Mouse (Mus musculus) testis, postnatal 14 days (tissue): ENCODE measurements around the gene Bag6.

Source experiments
- DNase-seq: peaks from one replicate; pipeline ENCODE4 v3.0.0; 2021; ENCODE audit warnings: low spot score

The Bag6 gene

DNA sequence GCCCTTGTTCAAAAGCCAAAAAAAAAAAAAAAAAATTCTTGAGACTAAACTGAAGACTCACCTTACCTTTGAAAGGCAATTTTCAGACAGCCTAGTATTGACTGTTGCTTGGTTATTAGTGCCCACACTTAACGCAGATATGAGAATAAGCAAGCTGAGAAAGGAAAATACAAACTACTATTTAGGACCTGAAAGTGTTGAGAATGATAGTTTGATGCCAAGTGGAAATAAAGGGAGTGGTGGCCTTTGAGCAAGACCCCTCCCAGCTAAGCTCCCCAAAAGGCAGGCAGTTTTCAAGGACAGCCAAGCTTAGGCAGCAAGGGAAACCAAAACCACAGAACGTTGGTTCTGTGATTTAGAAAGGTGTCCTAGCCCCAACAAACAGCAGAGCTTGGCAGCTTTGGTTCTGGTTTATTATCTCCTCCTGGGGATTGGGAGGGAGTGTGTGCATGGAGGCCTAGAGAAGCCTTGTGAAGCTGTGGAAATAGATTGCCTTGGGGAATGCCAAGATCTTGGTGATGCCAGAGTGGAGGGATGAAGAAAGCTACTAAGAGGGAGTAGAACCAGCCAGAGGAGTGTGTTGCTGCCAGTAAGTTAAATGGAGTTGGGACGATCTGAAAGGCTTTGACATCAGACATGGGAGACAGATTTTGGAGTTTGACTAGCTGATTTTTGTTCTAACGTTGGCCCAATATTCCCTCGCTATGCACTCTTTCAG, 13.1 kb downstream of the Bag6 start:
- DNase-seq = no peak

DNA sequence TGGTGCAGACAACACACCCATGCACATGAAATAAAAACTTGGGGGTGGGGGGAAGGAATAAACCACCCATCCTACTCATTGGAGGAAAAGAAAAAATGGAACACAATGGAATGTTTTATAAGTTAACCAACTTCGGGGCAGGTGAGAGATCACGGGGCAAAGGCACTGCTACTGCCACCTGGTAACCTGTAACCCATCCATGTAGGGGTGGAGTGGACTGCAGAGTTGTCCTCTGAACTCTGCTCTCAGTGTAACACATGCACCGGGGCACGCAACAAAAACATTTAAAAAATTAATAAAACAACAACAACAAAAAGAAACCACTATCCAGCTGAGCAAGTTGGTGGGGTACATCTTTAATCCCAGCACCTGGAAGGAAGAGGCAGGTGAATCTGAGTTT, 17.1 kb downstream of the Bag6 start:
- no peak for DNase-seq

DNA sequence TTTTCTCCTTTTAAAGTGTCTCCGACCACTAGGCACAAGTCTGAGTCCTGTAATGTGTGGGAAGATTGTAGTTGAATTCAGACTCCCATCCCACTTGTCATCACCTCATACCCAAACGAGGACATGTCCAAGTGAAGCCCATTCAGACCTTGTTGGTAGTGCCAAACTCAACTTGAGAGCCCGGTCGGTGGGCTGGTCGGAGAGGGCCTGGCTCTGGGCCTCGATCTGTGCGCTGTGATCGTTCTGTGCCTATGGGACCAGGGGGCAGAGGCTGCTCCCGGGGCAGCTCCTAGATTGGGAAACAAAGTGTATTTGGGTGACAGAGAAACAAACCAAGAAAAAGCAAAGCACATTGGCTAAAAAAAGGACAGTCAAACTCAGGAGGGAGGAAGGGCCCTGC, 18.1 kb downstream of the Bag6 start:
- DNase-seq = no peak

DNA sequence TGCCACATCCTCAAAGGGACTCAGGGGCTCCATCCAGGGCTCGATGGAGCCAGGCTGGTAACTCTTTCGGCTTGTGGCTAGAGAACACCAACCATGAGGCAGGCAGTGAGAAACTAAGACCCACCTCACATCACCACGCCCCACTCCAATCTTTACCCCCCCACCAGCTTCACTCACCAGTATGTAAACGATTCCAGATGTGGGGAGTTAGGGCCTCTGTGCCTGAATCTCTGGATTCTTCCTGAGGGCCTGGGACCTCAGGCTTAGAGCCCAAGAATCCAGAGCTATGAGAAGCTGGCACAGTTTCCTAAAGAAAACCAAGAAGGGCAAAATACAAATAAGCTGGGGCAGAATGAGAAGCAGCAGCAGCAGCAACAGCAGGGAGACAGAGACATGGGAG, 19.0 kb downstream of the Bag6 start:
- DNase-seq = no peak

DNA sequence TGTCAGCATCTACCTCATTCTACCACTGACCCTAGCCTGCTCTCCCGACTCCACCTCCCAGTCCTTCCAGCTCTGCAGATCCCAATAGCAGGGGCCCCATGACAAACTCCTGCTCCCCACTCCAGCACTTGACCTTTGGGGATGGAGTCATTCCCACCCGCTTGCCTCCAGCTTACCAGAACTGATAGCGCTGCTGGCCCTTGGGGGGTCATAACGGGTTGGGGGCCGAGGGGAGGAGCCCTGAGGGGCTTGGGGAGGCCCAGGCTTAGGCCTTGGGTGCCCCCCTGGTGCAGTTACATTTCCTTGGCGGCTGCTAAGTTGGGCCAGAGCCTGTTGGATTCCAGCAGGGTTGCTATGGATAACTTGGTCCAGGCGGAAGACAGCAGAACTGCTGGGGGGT, 19.6 kb downstream of the Bag6 start:
- no peak for DNase-seq

DNA sequence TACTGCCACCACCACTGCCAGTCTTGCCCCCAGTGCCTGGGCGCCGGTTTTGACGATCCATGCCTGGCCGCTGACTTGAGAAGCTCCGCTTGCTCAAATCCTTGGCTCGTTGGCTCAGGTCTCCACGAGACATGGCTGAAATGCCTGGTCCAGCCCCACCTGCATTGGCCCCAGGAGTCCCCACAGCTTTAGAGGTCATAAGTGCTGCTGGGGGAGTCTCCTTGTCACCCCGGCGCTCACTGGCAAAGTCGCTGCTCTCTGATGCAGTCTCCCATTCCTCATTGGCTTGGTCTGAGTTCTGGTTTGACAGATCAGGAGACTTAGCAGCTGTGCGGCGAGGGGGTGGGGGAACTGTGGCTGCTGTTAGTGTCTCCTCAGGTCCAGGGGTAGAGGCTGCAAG, 20.5 kb downstream of the Bag6 start:
- no peak for DNase-seq

DNA sequence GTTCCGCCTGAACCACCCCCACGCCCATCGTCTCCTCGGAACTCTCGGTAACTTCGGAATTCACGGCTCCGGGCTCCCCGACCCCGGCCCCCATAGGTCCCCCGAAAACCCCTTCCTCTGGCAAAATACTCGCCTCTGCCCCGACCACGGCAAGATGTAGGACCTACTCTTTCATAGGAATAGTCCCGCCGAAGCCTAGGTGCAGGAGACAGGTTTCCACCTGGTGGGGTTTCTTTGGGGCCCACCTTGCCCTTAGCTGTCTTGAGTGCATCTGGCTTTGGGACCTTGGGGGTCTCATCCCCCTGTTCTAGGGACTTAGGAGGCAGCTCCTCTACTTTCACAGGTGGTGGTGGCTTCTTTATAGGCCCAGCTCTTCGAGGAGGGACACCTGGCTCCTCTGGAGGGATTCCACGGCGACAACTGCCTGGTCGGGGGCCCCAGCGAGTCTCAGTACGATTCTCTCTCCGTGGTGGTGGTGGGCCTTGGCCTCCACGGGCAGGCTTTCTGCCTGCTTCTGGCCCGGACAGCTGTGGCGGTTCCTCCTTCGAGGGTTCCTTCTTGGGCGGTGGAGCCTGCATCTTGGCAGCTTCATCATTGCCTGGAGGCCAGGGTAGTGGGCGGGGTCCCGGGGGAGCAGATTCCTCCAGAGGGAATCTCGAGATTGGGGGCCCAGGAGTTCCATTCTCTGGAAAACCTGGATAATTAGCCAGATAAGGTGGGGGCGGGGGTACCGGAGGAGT, 21.7 kb downstream of the Bag6 start:
- no peak for DNase-seq

DNA sequence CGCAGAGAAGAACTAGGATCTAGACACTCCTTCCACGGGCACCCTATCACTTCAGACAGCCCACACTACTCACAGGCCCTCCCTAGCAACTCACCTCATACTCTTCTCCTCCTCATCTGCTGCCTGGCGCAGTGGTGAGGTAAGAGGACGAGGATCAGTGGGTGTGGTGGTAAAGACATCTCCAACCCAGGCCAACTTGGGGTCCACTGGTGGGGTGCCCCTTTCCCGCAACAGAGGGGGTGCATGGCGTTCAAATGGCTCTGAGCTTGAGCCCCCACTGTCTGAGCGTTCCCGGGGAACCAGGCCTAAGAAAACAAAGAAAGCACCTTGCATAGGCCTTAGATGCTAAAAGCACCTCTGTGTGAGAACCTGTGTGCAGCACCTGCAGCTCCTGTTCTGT, 22.3 kb downstream of the Bag6 start:
- no peak for DNase-seq

DNA sequence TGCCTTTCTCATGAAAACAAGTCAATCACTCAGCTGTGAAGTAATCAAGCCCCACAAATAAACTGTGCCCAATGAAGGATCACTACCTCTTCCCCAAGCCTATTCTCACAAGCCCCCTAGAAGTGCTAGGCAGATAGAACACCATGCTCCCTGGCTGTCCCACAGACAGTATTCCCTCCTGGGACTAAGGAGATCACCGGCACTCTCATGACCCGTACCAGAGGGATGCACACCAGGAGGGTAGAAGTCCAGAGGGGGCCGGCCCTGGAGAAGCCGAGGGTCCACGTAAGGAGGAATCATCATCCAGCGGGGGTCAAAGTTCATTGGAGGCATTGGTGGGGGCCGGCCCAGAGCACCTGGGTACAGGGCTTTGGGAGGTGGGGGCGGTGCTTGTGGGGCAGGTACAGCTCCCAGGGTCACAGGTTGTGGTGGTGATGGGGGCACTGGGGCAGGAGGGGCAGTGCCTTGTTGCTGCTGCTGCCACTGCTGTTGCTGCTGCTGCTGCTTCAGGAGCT, 22.7 kb downstream of the Bag6 start:
- DNase-seq = no peak

DNA sequence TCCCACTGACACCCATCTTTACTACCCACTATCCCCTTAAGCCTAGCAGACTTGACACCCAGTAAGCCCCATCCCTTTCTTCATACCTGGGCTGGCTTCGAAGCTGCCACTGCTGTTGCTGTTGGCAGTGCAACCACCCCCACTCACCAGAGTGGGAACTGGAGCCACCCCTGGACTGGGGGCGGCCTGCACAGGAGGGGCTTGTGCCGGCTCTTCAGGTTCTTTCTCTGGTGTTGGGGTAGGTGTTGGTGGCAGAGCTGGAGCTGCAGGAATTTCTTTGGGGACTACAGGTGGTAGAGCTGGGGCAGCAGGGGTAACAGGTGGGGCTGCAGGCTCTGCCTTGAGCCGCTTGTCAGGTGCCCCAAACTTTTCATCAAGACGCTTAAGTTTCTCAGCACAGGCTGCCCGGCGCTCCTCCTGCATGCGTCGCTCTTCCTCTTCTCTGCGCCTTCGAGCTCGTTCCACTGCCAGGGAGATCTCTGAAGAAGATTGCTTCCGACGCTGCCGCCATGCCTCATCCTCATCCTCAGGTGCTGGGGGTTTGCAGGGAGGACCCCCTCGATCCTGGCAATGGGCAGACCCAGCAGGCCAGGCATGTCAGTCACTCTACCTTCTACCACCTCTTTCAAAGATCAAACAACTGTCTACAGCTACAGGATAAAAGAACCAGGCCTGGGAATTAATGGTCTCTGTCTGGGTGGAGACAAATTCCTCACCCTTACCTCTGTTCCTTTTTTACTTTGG, 24.0 kb downstream of the Bag6 start:
- no peak for DNase-seq

DNA sequence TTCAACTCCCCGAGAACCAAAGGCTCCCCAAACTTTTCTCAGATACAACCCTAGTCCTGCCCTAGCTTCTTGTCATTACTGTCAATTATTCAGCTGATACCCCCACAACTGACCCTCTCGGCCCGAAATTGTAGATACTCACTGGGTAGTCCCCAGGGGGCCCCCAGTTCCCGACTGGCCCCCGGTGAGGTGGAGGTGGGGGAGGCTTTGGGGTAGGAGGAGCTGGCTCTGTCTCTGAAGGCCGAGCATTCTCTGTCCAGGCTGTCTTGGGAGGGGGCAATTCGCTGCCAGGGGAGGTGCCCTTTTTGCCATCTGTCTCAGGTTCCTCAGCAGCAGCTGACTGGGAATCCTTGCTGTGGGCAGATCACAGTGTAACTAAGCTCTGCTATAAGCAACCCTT, 24.7 kb downstream of the Bag6 start:
- no peak for DNase-seq

DNA sequence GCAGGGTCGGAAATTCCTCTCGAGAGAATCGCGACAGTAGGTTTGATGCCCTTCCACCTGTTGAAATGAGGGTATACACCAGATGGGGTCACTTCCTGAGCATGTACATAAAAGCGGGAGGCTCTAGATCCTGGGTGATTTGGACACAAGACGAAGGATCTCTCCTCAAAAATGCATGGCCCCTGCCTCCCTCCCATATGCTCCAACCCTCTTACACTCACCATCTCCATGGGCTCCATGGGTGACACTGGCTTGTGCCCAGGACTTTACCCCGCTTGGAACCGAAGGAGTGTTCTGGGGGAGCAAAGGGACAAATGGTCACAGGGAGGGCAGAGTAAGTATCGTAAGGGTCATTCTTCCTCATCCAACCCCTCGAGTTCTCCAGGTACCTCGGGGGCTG, 26.4 kb downstream of the Bag6 start:
- no peak for DNase-seq

DNA sequence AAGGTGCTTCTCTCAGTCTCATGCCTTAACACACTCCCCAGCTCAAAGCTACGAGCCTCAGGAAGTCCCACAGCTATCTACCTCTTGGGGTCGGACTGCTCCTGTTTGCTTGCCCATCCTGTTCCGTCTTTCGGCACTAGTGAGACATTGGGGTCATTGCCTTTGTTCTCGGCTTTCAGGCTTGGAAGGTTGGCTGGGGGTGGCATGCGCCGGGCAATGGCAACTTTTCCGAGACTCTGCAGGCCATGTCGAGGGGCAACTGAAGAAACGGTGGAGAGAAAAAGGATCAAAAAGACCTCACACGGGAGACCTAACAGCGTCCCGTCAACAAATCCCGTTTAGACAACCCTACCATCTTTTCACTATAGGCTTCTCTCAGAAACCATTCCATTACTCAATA, 27.1 kb downstream of the Bag6 start:
- no peak for DNase-seq

DNA sequence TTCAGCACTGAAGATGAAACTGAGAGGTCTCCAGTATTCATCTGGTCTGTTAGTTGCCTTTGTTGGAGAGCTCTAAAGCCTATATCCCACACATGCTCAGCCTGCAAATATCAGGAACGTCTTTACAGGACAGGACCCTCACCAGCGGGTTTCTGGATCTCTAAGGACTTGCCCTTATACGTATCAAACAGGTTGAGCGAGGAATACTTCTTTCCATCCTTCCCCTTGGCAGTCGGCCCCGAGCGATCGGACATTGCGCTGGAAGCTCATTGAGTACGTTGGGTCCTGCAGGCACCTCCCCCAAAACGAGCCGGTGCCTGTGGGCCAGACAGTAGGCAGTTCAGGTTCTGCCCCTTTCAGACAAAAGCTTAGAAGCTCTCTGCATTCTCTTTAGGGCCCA, 27.8 kb downstream of the Bag6 start:
- DNase-seq = no peak

DNA sequence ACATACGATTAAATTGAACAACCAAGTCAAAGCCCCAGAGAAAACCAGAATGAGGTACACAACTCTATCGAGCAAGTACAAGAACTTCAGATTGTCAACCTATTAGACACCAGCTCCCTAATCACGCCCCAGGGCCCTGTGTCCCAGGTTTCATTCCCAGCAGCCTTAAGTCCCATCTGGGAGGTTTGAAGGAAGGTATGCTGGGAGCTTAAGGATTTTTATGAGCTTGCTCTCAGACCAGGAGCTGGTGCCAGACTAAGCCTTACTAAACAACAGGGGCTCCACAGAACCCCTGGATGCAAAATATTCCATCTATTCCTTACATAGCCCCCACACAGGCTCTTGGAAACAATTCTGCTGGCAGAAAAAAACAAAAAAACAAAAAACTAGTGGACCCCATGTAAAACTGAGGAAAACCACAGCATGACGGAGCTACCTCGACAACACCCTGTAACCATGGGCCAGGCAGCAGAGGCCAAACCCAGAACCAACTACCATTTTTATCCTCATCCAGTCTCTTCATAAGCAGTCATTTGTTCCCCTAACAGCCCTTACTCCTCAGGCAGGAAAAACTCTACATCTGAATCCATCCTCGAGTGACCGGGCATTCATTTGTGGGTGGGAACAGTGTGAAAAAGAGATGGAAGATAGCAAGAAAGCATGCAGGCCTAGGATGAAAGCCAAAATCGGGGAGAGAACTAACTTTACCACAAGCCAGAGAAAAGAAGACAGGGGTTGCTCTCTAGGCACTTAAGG, 28.5 kb downstream of the Bag6 start:
- no peak for DNase-seq

DNA sequence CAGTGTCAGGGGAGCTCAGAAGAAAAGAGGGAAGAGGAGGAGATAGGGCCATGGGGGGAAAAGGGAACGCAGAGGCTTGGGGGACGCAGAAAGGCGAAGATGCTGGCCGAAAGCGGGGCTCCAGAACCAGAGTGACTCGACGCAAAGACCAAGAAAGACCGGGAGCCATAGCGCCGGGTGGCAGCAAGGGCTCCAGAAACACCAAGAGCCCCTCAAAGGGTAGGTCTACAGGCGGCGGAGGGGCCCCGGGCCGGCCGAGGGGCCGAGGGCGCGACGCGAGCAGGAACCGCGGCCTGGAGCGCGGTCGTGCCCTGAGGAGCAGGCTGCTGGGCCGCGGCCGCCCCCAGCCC, 29.2 kb downstream of the Bag6 start:
- DNase-seq = no peak

DNA sequence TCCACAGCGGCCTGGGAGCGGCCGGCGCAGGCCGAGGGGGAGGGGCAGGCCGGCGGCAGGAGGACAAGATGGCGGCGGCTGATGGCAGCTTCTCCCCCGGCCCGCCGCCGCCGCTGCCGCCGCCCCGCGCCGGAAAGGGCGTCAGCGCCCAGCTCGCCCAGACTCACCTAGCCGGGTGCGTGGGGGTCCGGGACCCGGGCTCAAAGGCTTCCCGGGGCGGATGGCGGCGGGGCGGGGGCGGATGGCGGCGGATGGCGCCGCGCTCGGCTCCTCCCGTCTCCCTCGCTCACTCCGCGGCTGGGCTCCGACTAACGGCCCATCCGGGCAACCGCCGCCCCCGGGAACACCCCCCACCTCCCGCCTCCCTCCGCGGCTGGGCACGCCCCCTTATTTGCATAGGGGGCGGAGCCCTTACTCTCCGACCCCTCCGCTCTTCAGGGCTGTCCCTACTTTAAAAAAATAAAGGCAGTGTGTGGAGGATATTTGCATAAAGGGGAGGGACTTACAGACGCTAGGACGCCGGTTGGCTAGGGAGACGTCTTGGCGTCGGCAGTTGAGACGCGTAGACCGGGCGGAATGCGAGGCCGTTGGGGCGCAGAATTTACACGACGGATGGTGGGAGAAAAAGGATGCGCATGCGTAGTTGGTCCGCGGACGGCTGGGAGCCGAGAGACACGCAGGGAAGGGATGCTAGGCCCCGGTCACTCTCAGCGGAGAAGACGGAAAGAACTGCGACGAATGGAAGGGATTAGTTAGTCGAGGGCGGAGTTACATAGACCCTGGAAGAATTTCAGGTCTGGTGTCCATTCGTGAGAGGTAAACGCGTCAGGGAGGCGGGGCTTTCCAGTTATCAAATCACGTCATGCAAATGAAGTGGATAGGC, 29.8 kb downstream of the Bag6 start, which contains the start of gene Prrc2a:
Gene Prrc2a, minus strand, starts transcription at position 330 of the 883 bp plus-strand sequence.
- DNase-seq = peak; percentile 100

DNA sequence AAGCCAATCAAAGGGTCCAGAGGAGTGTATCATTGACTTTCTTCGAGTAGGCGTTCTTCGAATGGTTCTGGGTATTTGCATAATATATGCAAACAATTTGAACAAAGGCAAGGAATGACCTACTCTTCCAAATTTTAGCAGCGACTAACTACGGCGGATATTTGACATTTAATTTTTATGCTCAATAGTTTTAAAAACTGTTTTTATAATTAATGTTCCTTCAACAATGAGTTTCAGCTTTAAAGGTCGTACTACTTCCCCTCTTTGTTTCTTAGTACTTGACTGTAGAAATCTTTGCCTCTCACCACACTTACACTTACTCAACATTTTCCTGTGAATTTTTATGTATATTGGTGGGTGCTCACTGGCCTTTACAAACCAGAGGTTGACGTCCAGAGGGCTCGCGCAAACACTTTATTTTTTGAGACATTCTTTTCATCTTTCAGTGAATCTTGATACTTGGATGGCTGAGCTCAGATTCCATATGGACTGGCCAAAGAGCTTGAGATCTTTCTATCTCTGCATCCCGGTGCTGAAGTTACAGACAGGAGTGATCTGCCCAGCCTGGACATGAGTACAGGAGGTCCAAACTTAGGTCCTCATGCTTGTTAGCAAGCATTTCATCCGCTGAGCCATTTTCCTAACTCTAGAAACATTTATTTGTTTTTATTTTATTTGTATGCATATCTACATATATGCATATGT, 30.6 kb downstream of the Bag6 start:
- DNase-seq = no peak

DNA sequence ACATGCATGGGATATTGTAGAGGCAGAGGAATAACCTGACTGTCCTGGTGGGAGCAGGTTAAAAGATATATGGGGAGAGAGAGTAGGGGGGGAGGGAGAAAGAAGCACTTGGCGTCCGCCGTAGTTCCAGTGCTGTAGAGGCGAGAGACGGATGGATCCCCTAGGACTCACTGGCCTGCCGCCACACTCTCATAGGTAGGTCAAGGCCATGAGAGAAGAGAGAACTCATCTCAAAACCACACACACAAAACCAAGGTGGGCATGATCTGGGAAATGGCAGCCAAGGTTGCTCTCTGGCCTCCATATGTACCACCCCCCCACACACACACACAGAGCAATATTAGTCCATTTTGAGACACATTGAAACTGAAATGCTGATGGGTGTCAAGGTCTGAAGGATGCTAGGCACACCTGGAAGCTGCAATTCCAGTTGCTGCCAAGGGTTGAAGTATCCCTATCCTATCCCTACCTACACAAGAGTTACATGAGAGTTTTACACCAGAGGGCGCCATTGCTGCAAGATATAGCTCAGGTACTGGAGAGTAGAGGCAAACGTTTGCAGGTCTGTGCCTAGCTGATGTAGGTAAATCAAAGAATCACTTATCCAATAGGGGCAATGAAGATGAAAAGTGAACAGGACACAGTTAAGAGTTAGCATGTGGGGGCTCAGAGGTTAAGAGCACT, 31.5 kb downstream of the Bag6 start:
- no peak for DNase-seq

DNA sequence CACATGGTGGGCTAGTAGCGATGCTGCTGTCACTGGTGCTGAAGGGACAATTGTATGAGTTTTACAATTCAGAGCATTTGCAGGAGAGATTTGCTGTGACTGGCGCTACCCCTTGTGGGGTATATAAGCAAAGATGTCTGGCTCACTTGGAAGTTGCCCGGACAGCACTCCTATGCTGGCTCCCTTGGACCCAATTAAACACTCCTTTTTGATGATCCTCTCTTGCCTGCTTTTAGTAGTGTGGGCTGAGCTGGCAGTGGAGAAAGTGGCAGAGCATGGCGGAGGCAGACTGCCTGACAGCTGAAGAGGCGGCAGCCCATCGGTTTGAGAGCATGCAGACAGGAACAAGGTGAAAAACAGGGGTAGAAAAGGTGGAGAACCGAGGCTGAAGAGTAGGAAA, 32.8 kb downstream of the Bag6 start:
- no peak for DNase-seq
